Mouse (Mus musculus): ENCODE measurements around the gene Ankrd13c. TPM values are rescaled to one million over a fixed set of nuclear protein-coding genes. Genes with fewer than 3 reads are reported as not detected.

Ankrd13c gene
- total RNA-seq, 2 experiments from 2014 or later = 37.4 to 37.8 TPM

Other genes starting within 250 kb of the Ankrd13c start
- under 1 TPM in 1 of 2 experiments, not detected in 1; 0.17 TPM for gene Cth, start 22.2 kb upstream of the Ankrd13c start, total RNA-seq (2021)
- gene Srsf11, start 89.4 kb downstream of the Ankrd13c start, total RNA-seq (2021) = 10 to 100 TPM; 68.8 to 77.7 TPM
- gene Lrrc40, start 89.4 kb downstream of the Ankrd13c start, total RNA-seq (2021) = 10 to 100 TPM; 19.8 to 20.4 TPM